Mouse (Mus musculus) neural tube, embryonic 10.5 days (tissue): ENCODE measurements around the gene 9030025P20Rik.
"Not testable (repeated sequence)": the region's sequence is repeated elsewhere in the genome, so short reads cannot be mapped to it uniquely, and the experiment has no call there.

Experiments
- DNase-seq: peaks from one replicate; pipeline ENCODE4 v3.0.0-alpha.2; 2017; ENCODE audit warnings: low spot score; ENCODE audit errors: extremely low spot score

Gene 9030025P20Rik

GRCm38 (mm10) chr17:14990116-14990702, 11.9 kb downstream of the 9030025P20Rik start:
- not testable (repeated sequence) for DNase-seq

- DNase-seq, result not testable (repeated sequence)
Observed at GRCm38 (mm10) chr17:14992522-14993138, 14.4 kb downstream of the 9030025P20Rik start.

GRCm38 (mm10) chr17:14993139-14993832, 15.0 kb downstream of the 9030025P20Rik start:
- DNase-seq, result not testable (repeated sequence)

- DNase-seq, result not testable (repeated sequence)
Observed at GRCm38 (mm10) chr17:14994140-14994539, 15.9 kb downstream of the 9030025P20Rik start.

GRCm38 (mm10) chr17:15000047-15000446, 21.8 kb downstream of the 9030025P20Rik start:
- not testable (repeated sequence) for DNase-seq

GRCm38 (mm10) chr17:15009088-15009487, 30.8 kb downstream of the 9030025P20Rik start:
- not testable (repeated sequence) for DNase-seq

- not testable (repeated sequence) for DNase-seq
Observed at GRCm38 (mm10) chr17:15009706-15010413, 31.6 kb downstream of the 9030025P20Rik start, which contains the start of gene Gm3435. TSS of gene Gm3435 (plus strand) at chr17:15010176.

GRCm38 (mm10) chr17:15021503-15022220, 43.4 kb downstream of the 9030025P20Rik start:
- DNase-seq, result not testable (repeated sequence)

GRCm38 (mm10) chr17:15023878-15024492, 45.7 kb downstream of the 9030025P20Rik start:
- DNase-seq, result not testable (repeated sequence)

- not testable (repeated sequence) for DNase-seq
Observed at GRCm38 (mm10) chr17:15024502-15025193, 46.4 kb downstream of the 9030025P20Rik start.

- DNase-seq, result not testable (repeated sequence)
Observed at GRCm38 (mm10) chr17:15025513-15025912, 47.2 kb downstream of the 9030025P20Rik start.

- not testable (repeated sequence) for DNase-seq
Observed at GRCm38 (mm10) chr17:15031414-15031813, 53.1 kb downstream of the 9030025P20Rik start.

GRCm38 (mm10) chr17:15040455-15040854, 62.2 kb downstream of the 9030025P20Rik start:
- DNase-seq, result not testable (repeated sequence)
